Mouse (Mus musculus) embryo, embryonic 11.5 days (tissue): Measurements from ENCODE around the gene Stil.

ENCODE experiments used
- DNase-seq: peaks from one replicate; pipeline ENCODE4 v3.0.0-alpha.2; 2012; ENCODE audit warnings: low read depth, low spot score

The Stil gene

DNA sequence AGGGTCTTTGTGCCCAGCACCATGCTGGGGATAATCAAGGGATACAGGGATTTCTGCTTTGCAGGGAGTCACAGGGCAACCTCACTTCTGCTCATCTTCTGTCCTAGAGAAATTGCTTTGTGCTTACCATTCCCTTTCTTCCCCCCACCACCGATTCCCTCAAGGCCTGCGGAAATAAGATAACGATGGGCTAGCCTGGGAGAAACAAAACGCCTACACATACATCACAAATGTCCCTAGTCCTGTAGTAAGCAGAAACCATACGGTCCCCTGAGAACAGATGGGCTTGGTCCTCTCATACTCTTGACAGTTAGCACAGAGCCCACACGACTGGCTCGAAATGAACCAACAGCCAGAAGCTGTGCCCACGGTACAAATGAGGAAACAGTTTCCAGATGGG lies 48.2 kb downstream of the Stil start:
- DNase-seq, result no peak

DNA sequence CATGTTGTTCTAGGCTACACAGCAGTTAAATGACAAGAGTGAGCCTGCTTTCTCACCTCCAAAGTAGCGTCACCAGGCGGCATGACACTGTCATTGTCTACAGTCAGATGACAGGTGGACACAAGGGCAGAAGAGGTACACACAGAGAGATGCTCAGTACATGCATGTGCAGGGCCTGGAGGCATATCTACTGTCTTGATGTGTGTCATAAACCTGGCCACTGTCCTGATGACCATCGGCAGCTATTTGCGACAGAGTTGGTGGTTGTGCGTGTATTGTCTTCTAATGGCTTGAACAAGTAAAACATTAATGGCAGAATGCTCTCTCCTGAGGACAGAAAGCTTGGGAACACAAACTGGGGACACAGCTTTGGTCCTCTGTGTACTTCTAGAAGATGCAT lies 51.3 kb downstream of the Stil start:
- no peak for DNase-seq

GRCm38 (mm10) chr4:115052343-115053005 lies 52.5 kb downstream of the Stil start:
- no peak for DNase-seq

DNA sequence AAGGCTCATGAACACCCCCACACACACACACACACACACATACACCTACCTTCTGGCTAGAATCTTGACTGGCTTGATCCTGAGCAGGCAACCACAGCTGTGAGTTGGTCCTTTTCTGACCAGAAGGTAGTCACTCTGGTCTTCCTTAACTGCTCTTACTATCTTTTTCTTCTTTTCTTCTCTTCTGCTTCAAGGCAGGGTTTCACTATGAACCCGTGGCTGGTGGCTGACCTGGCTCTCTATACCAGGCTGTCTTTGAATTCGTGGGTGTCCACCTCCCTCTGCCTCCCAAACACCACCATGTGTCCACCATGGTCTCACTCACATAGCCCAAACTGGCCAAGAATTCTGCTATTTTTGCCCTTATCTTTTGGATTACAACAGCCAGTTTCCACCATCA lies 55.1 kb downstream of the Stil start:
- no peak for DNase-seq

- DNase-seq, result no peak
Observed at GRCm38 (mm10) chr4:115055691-115056090, 55.7 kb downstream of the Stil start.

- no peak for DNase-seq
Observed at GRCm38 (mm10) chr4:115056371-115056920, 56.5 kb downstream of the Stil start, which contains the start of gene Tal1. Gene Tal1 (plus strand): TSS chr4:115056426.

- DNase-seq, result no peak
Observed at GRCm38 (mm10) chr4:115056921-115057673, 57.1 kb downstream of the Stil start.

DNA sequence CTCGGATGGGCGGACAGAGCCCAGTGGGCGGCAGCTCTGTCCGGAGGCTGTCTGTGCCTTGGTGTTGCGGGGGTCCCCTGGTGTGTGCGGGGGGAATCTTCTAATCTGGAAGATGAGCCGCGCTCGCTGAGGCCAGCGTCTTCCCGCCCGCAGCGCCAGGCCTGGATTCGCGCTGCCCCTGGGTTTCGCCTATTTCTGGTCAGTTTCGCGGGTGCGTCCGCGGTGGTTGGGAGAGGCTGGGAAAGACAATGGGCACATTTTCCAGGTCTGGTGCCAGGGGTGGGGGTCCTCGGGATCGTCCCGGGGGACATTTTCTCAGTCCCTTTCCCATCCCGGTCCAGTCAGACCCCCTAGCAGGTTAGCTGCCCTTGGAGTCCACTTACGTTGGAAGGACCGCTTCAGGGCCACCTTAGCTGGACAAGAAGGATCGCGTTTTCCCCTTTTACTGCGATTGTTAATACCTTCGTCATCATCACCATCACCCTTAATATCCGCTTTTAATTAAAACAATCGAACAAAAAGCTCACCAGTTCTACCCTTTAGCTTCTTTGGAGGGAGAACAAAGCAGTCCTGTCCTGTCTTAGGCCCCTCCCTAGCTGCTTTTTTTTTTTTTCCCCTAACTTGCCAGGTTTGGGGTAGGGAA lies 57.8 kb downstream of the Stil start:
- no peak for DNase-seq

DNA sequence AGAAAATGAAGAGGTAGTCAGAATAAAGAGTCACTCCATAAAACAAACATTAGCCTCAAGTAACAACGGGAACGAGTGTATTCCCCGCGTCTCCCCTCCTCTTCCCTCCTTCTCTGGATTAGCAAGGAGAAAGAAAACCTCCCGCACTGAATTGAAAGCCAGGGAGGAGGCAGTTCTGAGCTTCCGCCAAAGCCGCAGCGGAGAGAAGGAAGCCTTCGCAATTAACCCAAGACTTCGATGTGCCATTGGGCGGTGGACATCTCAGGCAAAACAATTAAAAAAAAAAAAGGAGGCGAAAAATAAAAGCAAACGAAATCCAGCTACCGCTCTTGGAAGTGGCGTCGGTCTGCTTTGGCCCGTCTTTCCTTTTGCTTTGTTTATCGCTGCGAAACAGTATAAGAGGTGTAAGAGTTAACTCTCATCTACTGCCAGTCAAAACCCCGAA lies 58.4 kb downstream of the Stil start:
- no peak for DNase-seq

DNA sequence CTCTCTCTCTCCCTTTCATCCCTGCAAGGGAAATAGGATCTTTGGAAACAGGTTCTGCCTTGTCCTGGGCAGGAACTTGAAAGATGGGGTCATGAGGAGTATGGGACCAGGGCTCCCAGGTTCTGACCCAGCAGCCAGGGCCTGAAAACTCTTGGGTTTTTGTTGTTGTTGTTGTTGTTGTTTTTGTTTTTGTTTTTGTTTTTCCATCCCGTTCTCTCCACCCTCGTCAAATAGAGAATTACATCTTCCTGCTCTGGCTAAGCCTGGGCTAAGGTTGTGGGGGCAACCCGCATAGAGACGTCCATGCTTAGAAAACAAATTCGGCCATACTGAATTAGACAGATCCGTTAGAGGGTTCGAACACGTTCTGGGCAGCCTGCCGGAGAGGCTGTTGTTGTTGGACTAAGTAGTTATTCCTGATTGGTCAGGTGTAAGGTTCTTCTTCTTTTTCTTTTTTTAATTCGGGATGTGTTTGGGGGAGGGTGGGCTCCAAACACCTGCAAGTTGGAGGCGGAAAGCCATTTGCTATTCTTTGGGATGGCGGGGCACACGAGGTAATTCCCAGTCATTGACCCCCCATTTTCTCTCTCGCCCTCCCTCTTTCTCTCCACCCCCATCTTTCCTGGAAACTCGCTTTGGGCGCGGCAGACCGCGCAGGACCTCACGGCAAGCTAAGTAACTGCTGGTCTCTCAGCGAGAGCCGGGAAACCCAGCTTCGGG lies 59.1 kb downstream of the Stil start:
- no peak for DNase-seq

- no peak for DNase-seq
Observed at GRCm38 (mm10) chr4:115059871-115060270, 59.9 kb downstream of the Stil start.

DNA sequence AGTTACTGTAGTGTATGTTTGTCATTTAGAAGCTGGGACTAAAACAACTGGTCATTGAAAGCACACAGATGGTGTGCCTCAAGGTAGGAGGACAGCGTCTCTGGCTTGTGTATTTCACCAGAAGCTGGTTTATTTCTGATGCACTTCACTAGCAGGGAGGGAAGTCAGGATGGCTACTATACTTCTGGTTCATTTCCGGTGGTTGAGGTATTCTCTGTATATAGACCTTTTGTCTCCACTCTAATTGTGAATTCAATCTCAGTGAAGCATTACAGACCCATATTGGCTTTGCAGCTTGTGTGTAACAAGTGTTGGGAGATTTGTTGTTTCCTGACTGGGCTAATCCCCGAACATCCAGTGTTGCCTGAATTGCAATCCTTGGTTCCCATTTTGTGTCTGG lies 60.8 kb downstream of the Stil start:
- no peak for DNase-seq

GRCm38 (mm10) chr4:115062540-115062874 lies 62.5 kb downstream of the Stil start:
- DNase-seq, result no peak

DNA sequence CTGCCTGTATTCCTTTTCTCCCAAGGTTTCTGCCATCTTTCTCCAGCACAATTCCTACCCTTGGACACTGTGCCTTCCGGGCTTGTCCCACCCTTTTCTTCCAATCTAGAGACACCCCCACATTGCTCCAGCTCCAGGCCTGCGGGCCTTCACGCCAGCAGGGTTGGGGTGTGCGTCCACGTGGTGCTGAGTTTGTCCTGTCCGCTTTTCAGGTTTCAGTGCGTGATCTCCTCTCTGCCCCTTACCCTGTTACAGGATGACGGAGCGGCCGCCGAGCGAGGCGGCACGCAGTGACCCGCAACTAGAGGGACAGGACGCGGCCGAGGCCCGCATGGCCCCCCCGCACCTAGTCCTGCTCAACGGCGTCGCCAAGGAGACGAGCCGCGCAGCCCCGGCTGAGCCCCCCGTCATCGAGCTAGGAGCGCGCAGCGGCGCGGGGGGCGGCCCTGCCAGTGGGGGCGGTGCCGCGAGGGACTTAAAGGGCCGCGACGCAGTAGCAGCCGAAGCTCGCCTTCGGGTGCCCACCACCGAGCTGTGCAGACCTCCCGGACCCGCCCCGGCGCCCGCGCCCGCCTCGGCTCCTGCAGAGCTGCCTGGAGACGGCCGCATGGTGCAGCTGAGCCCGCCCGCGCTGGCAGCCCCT lies 63.0 kb downstream of the Stil start:
- DNase-seq, result no peak

- DNase-seq, result no peak
Observed at GRCm38 (mm10) chr4:115063518-115064239, 63.7 kb downstream of the Stil start.

- DNase-seq, result no peak
Observed at GRCm38 (mm10) chr4:115071668-115072067, 71.7 kb downstream of the Stil start.

- DNase-seq, result no peak
Observed at GRCm38 (mm10) chr4:115074789-115075188, 74.8 kb downstream of the Stil start.

GRCm38 (mm10) chr4:115075204-115075915 lies 75.4 kb downstream of the Stil start:
- no peak for DNase-seq

GRCm38 (mm10) chr4:115078892-115079820 lies 79.2 kb downstream of the Stil start:
- no peak for DNase-seq
